Mouse (Mus musculus) hindbrain, embryonic 14.5 days (tissue): Measurements from ENCODE around the gene Ube2e2. TPM values are rescaled to one million over a fixed set of nuclear protein-coding genes. Genes with fewer than 3 reads are reported as not detected.
A peak's percentile ranks its signal among the peaks of the same experiment; 100 is the strongest.

Experiments used
- ATAC-seq: fragments of 200-750 bp; cut with Nextera tagmentation; 2 replicates; pipeline ENCODE4 v1.8.0; 2017; ENCODE audit warnings: moderate number of reproducible peaks, mild to moderate bottlenecking, moderate TSS enrichment, moderate library complexity; ENCODE audit not compliant: low FRiP score
- DNase-seq: peaks from one replicate; pipeline ENCODE4 v3.0.0-alpha.2; 2015; ENCODE audit warnings: low spot score
- H3K27ac ChIP-seq: fragments of 300-500 bp; sonication (generic); 2 replicates; pipeline ENCODE4 v1.5.1; 2014; ENCODE audit warnings: mild to moderate bottlenecking, moderate library complexity
- H3K27me3 ChIP-seq: fragments of 300-500 bp; sonication (generic); 2 replicates; pipeline ENCODE4 v1.6.1; 2014; ENCODE audit warnings: mild to moderate bottlenecking, low read length, mixed read lengths; ENCODE audit not compliant: control insufficient read depth, insufficient read depth
- H3K36me3 ChIP-seq: fragments of 300-500 bp; sonication (generic); replicated peaks from 2 replicates; pipeline ENCODE4 v1.6.1; 2014; ENCODE audit not compliant: control insufficient read depth, insufficient read depth
- H3K4me1 ChIP-seq: fragments of 300-500 bp; sonication (generic); replicated peaks from 2 replicates; pipeline ENCODE4 v1.6.1; 2014; ENCODE audit warnings: antibody characterized with exemption, low read length, mixed read lengths; ENCODE audit not compliant: control insufficient read depth, insufficient read depth
- H3K4me2 ChIP-seq: fragments of 300-500 bp; sonication (generic); replicated peaks from 2 replicates; pipeline ENCODE4 v1.6.1; 2014; ENCODE audit warnings: mild to moderate bottlenecking, moderate library complexity
- H3K4me3 ChIP-seq: fragments of 300-500 bp; sonication (generic); replicated peaks from 2 replicates; pipeline ENCODE4 v1.5.1; 2014; ENCODE audit warnings: mild to moderate bottlenecking, low read length
- H3K9ac ChIP-seq: fragments of 300-500 bp; sonication (generic); 2 replicates; pipeline ENCODE4 v1.6.1; 2014
- H3K9me3 ChIP-seq: fragments of 300-500 bp; sonication (generic); 2 replicates; pipeline ENCODE4 v1.6.1; 2016; ENCODE audit warnings: low read length; ENCODE audit not compliant: control insufficient read depth
- WGBS: fragments of 180-500 bp; shearing (Covaris S2); extraction: QIAGEN DNeasy Blood & Tissue Kit; methylation state at CpG from one replicate; pipeline ENCODE4 v1.1.7; 2014; 5-methylcytosine and 5-hydroxymethylcytosine counted together
- polyA plus RNA-seq: library from polyadenylated mRNA; unstranded; fragments of >200 nt; fragmentation: Nextera tagmentation; extraction: Ambion mirVana; gene quantifications from 2 replicates; pipeline ENCODE4 v1.2.1, GENCODE M21; 2014

The Ube2e2 gene
- polyA plus RNA-seq, 1 experiment from 2014 or later, result 148 TPM

DNA sequence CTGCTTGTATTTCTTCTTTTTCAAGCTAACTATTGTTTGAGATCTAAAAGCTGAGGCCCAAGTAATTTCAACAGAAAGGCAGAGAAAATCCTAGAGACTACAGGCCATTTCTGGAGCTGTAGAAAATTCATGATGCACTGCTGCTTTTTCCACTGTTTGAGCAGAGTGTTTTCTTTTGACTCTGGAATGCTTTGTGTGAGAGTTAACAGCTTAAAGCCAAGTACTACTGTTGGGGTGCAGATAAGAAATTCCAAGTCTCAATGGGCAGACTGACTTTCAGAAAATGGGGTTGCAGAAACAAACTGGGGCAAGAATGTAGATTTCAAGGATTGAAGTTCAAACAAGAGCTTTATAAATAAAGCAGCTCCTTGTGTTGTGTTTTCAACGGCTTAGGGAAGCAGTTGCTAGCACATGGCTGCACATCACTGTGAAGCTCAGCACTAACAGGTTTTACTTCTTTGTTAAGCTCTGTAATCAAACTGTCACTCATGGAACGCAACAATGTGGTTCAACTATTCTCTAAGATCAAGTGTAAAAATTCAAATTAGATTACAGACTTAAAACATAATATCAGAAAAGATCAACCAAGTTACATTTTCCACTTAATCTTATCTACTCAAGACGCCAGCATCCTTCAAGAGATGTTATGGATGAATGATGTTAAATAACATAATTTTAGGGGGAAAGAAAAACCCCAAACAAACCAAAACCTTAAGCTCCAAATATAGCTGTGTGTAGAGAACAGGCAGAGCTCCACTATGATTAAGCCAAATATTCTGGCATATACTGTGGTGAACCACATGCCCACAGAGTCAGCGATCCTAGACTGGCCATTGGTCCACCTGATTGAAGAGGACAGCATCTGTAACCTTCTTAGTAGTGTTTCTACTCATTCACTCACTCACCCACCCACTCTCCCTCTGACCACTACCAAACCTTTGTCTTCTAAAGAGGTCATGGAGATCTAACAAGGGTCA is 236.0 kb downstream of the Ube2e2 start:
- DNase-seq (no peak), ATAC-seq (no peak)
- H3K9ac ChIP-seq, result no peak overlapping the region
- no peak overlapping the region for H3K4me3 ChIP-seq
- no peaks in the 10 kb centered on the region for H3K27me3 ChIP-seq
- no peaks in the 10 kb centered on the region for H3K4me1 ChIP-seq
- peaks cover 11% of the 10 kb centered on the region; the same call in 1 of the 2 replicates for H3K9me3 ChIP-seq
- no peak overlapping the region for H3K4me2 ChIP-seq
- H3K27ac ChIP-seq, result no peak overlapping the region
- WGBS, result 79% methylated on average over 4 of the region's 4 CpGs
- H3K36me3 ChIP-seq, result no peaks in the 10 kb centered on the region

DNA sequence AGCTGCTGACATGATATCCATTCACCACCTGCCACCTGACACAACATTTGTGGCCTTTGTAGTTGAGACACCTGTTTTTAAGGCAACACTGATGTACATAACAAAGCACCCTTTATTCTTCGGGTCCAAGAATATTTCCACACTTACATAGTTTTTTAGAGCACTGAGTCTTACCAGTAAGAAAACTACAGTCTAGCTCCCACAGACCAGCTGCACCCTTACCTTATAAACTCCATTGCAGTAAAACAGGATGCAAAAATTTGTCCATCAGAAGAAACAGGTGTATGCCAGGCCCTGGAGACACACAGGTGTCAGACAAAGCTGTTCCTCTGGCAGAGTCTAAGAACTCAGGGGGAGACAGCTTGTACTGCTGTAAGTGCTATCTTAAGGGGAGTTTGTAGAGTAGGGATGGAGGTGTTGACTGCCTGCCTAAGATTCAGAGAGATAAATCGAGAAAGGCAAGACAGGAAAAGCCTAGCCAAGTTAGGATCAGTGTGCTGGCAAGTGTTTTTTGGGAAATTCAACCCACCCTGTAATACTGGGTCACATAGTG is 244.9 kb downstream of the Ube2e2 start:
- ATAC-seq (no peak), DNase-seq (no peak)
- Histone ChIP-seq H3K4me3 (no peak overlapping the region), H3K27ac (no peak overlapping the region), H3K9me3 (no peaks in the 10 kb centered on the region), H3K9ac (no peak overlapping the region), H3K36me3 (no peaks in the 10 kb centered on the region), H3K4me1 (no peaks in the 10 kb centered on the region), H3K4me2 (no peak overlapping the region), H3K27me3 (no peaks in the 10 kb centered on the region)
- 80% methylated on average over 2 of the region's 2 CpGs for WGBS

DNA sequence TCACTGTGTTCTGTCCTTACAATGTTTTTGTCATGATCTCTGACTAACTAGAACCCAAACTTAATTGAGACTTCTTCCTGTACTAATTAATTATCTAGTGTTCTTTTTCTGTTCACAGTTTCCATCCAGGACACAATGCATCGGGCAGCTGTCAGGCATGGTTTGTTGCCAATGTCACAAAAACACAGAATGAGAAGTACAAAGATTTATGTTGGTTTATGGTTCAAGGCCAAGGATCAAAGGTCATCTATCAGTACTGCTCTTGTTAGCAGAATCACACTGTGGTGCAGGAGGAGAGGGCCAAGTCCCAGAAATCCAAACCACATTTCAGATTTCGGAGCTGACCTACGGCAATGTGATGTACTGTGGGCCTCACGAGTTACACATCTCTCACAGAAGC is 252.4 kb downstream of the Ube2e2 start:
- no peak overlapping the region for H3K27ac ChIP-seq
- ATAC-seq (no peak), DNase-seq (no peak)
- H3K4me1 ChIP-seq, result no peaks in the 10 kb centered on the region
- 85% methylated on average over 4 of the region's 4 CpGs for WGBS
- no peak overlapping the region for H3K9ac ChIP-seq
- H3K27me3 ChIP-seq, result no peaks in the 10 kb centered on the region
- H3K4me2 ChIP-seq, result no peak overlapping the region
- H3K4me3 ChIP-seq, result no peak overlapping the region
- no peaks in the 10 kb centered on the region for H3K9me3 ChIP-seq
- H3K36me3 ChIP-seq, result no peaks in the 10 kb centered on the region

DNA sequence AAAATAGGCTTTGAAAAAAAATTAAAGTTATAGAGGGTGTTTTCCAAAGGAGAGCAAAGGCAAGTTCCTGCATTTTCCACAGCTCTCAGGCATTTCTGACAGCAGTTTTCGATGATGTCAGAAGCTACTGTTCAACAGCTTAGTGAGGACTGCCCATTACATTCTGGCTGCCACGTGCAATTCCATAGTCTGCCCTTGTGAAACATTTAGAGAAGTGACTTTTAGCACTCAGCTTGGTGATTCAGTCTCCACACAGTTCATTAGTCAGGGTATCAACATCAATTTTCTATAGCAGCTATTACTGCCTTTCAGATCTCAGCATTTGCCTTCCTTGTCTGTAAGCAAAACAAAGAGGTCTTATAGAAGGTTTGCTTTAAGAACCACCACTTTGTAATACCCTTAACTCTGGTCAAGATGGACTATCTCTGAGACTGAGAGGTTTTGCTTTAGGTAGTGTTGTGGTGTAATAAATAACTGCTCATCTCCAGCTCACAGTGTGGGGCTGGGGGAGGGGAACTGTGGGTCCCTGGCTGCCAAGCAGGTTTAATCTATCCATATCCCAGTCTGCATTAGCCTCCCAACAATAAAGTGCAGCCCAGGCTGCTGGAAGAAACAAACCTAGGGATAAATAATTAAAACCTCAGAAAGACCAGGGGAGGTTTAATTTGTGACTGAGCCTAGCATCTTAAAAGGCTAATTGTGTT is 255.2 kb downstream of the Ube2e2 start:
- Histone ChIP-seq H3K27me3 (no peaks in the 10 kb centered on the region), H3K4me3 (no peak overlapping the region), H3K4me2 (no peak overlapping the region), H3K9me3 (no peaks in the 10 kb centered on the region), H3K27ac (peak overlapping the region; percentile 2; the same call in 1 of the 2 replicates), H3K4me1 (no peaks in the 10 kb centered on the region), H3K36me3 (no peaks in the 10 kb centered on the region), H3K9ac (no peak overlapping the region)
- 69% methylated on average over 2 of the region's 2 CpGs for WGBS
- peak; percentile 72; the same call in 1 of the 2 replicates for ATAC-seq
- no peak for DNase-seq

DNA sequence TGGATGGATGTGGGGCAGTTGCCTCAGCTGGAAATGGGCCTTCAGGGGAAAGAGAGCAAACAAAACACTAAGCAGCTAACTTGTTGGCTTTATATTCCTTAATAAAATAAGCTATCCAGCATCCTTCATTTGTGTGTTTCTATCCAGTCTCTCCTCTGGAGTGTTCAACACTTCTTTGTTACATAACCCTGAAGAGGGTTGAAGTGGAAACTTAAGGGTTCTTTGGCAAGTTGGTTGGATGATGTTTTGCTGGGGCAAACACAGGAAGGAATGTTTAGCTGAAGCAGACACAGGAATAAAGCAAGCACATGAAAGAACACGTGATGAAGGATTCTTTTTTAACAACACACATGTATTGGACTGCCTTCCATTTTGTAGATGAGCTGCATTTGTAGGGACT is 256.3 kb downstream of the Ube2e2 start:
- ATAC-seq, result no peak

DNA sequence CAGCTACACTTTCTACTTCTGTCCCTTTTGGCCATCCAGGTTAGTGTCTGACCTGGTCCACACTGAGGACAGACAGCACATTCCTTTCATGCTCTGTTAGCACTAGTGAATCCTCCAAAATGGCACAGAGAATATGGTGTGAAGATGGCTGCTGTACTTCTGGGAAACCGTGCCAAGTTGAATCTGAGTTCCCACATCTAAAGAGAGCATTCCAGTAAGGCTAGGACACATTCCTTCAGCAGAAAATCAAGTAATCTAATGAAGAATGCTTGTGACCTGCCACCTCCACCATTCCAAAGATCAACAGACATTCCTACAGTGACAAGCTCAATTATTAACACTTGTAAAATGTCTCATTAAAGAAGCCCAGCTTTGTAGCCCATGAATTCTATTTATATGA is 265.9 kb downstream of the Ube2e2 start:
- no peak overlapping the region for H3K4me3 ChIP-seq
- no peak overlapping the region for H3K9ac ChIP-seq
- H3K27ac ChIP-seq, result no peak overlapping the region
- H3K4me2 ChIP-seq, result no peak overlapping the region
- H3K27me3 ChIP-seq, result no peaks in the 10 kb centered on the region
- WGBS, result 90% methylated on average over 1 of the region's 1 CpGs
- ATAC-seq (no peak), DNase-seq (no peak)
- H3K9me3 ChIP-seq, result no peaks in the 10 kb centered on the region
- H3K36me3 ChIP-seq, result no peaks in the 10 kb centered on the region
- no peaks in the 10 kb centered on the region for H3K4me1 ChIP-seq

More for the DNA sequence above, 256.3 kb downstream of the Ube2e2 start:
- no peak overlapping the region for H3K9ac ChIP-seq
- H3K36me3 ChIP-seq, result no peaks in the 10 kb centered on the region
- no peaks in the 10 kb centered on the region for H3K4me1 ChIP-seq
- WGBS, result 97% methylated on average over 1 of the region's 1 CpGs
- no peaks in the 10 kb centered on the region for H3K27me3 ChIP-seq
- no peak overlapping the region for H3K4me2 ChIP-seq
- no peaks in the 10 kb centered on the region for H3K9me3 ChIP-seq
- H3K4me3 ChIP-seq, result no peak overlapping the region
- no peak overlapping the region for H3K27ac ChIP-seq
- DNase-seq, result no peak

DNA sequence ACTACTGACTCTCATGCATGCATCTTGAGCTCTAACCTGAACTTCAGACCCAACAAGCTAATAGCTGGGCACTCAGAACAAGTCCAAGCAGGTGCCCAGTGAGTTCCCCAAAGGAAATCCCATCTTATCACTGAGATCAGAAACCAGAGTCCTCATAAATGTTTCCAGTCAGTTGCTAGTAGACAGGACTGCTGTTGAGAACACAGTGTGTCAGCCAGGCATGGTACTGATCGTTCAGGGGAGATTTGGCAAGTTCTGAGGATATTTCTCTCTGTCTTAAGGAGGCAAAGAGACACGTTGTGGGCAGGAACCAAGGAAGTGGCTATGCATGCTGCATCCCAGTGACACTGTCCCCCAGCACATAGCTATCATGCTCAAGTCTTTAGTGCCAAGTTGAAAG is 275.5 kb downstream of the Ube2e2 start:
- H3K27ac ChIP-seq, result no peak overlapping the region
- no peaks in the 10 kb centered on the region for H3K36me3 ChIP-seq
- no peaks in the 10 kb centered on the region for H3K27me3 ChIP-seq
- no peaks in the 10 kb centered on the region for H3K9me3 ChIP-seq
- 70% methylated on average over 2 of the region's 2 CpGs for WGBS
- no peak overlapping the region for H3K4me3 ChIP-seq
- no peak for DNase-seq
- no peak overlapping the region for H3K9ac ChIP-seq
- H3K4me2 ChIP-seq, result no peak overlapping the region
- no peak for ATAC-seq
- H3K4me1 ChIP-seq, result no peaks in the 10 kb centered on the region

DNA sequence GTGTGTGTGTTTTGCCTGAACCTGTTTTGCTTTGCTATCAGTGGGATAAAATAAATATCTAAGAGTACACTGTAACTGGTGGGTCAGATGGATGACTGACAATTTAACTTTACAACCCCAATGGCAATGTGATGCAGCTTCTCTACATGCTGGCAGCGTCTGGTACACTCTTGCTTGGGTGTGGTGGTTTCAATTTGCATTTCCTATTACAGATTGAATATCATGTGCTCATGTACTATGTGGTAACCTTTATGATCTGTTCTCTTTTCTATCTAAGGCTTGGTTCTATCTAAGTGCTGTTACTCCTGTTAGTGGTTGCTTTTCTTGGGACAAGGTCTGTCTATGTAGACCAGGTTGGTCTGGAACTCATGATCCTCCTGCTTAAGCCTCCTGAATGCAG is 292.1 kb downstream of the Ube2e2 start:
- ATAC-seq, result no peak

More for the DNA sequence above, 292.1 kb downstream of the Ube2e2 start:
- no peak overlapping the region for H3K27ac ChIP-seq
- no peak for DNase-seq
- no peak overlapping the region for H3K9ac ChIP-seq
- 92% methylated on average over 1 of the region's 1 CpGs for WGBS
- H3K4me1 ChIP-seq, result no peaks in the 10 kb centered on the region
- H3K27me3 ChIP-seq, result no peaks in the 10 kb centered on the region
- H3K4me3 ChIP-seq, result no peak overlapping the region
- H3K36me3 ChIP-seq, result peaks cover 1% of the 10 kb centered on the region; the same call in 1 of the 2 replicates
- H3K9me3 ChIP-seq, result no peaks in the 10 kb centered on the region
- H3K4me2 ChIP-seq, result no peak overlapping the region
